Mouse (Mus musculus): ENCODE data around the gene Cep131. TPM values are rescaled to one million over a fixed set of nuclear protein-coding genes. Genes with fewer than 3 reads are reported as not detected.

The Cep131 gene
- total and polyA plus RNA-seq, 3 experiments, result 6.5 to 10.7 (median 9.3) TPM

GRCm38 (mm10) chr11:120122126-120122525 lies 35.5 kb upstream of the Cep131 start:
- TF ChIP-seq CTCF (IDR thresholded peaks at IDR 0.05), result no peak
- no peak for TF ChIP-seq POLR2A (IDR thresholded peaks at IDR 0.05; ENCODE audit: insufficient read depth, low read depth, low read length)
- no peak for TF ChIP-seq EP300 (IDR thresholded peaks at IDR 0.05; ENCODE audit: insufficient read depth, low read depth, low read length)
- 84% methylated on average over 12 of the region's 12 CpGs for WGBS
- no peak overlapping the region for H3K4me3 ChIP-seq
- no peak overlapping the region for H3K27ac ChIP-seq
- H3K79me2 ChIP-seq (replicated peaks; ENCODE audit: control insufficient read depth, insufficient read depth, low read length), result no peaks in the 10 kb centered on the region; the same call in 1 of the 2 replicates
- H3K36me3 ChIP-seq (ENCODE audit: control insufficient read depth, insufficient read depth, low read length), result no peaks in the 10 kb centered on the region
- no peaks in the 10 kb centered on the region for H3K27me3 ChIP-seq (ENCODE audit: control insufficient read depth, insufficient read depth, low read length)
- no peak for DNase-seq
- intact Hi-C loops (cut with DNase I), result no loop called here
- no peaks in the 10 kb centered on the region for H3K4me1 ChIP-seq (ENCODE audit: control insufficient read depth, insufficient read depth, low read length)
- H3K9ac ChIP-seq (ENCODE audit: low read depth, low read length), result no peak overlapping the region

- Histone ChIP-seq H3K79me2 (replicated peaks; ENCODE audit: control insufficient read depth, insufficient read depth, low read length) (no peaks in the 10 kb centered on the region; the same call in 1 of the 2 replicates), H3K4me1 (ENCODE audit: control insufficient read depth, insufficient read depth, low read length) (no peaks in the 10 kb centered on the region), H3K27me3 (ENCODE audit: control insufficient read depth, insufficient read depth, low read length) (no peaks in the 10 kb centered on the region), H3K27ac (no peak overlapping the region), H3K9ac (ENCODE audit: low read depth, low read length) (no peak overlapping the region), H3K4me3 (no peak overlapping the region), H3K36me3 (ENCODE audit: control insufficient read depth, insufficient read depth, low read length) (no peaks in the 10 kb centered on the region)
- 86% methylated on average over 17 of the region's 17 CpGs for WGBS
- no peak for TF ChIP-seq EP300 (IDR thresholded peaks at IDR 0.05; ENCODE audit: insufficient read depth, low read depth, low read length)
- no peak for TF ChIP-seq POLR2A (IDR thresholded peaks at IDR 0.05; ENCODE audit: insufficient read depth, low read depth, low read length)
- peak; percentile 92 for TF ChIP-seq CTCF (IDR thresholded peaks at IDR 0.05)
- intact Hi-C loops (cut with DNase I), result no loop called here
- peak; percentile 46 to 64 for DNase-seq
Measured at GRCm38 (mm10) chr11:120120642-120121420, 34.2 kb upstream of the Cep131 start.

DNA sequence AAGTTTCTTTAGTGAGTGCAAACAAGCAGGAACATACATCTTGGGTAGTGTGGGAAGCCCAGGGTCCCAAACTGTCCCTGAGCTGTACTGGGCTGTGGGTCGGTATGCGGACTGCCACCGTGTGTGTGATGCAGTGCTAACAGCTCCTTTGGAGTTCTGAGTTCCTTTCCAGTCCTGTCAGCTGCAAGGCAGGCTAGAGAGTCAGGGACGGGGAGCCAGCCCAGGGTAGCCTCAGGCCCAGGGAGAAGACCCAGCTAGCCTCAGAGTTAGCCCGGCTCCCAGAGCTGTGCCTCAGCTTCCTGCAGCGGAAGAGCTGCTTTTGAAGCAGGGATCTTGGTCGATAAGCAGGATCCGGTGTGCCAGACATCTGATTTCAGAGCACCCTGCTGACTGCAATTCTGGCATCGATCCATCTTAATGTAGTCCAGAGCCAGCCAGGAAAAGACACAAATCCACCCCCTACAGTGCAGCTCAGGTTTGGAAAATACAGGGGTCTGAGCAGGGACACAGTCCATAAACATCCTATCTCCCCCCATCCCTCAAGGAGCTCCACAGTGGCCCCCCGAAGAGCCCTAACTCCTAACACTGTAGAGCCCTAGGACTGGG lies 33.4 kb upstream of the Cep131 start:
- Histone ChIP-seq H3K36me3 (ENCODE audit: control insufficient read depth, insufficient read depth, low read length) (no peaks in the 10 kb centered on the region), H3K27ac (no peak overlapping the region)

GRCm38 (mm10) chr11:120119108-120119507 lies 32.5 kb upstream of the Cep131 start:
- no peaks in the 10 kb centered on the region for H3K79me2 ChIP-seq (replicated peaks; ENCODE audit: control insufficient read depth, insufficient read depth, low read length)
- no peaks in the 10 kb centered on the region for H3K4me1 ChIP-seq (ENCODE audit: control insufficient read depth, insufficient read depth, low read length)
- H3K27me3 ChIP-seq (ENCODE audit: control insufficient read depth, insufficient read depth, low read length), result no peaks in the 10 kb centered on the region
- no peak overlapping the region for H3K4me3 ChIP-seq
- intact Hi-C loops (cut with DNase I), result loop anchor here (10.0 kb wide), 1 partner anchor 306 kb away; no protein-coding TSS in a partner anchor
- H3K9ac ChIP-seq (ENCODE audit: low read depth, low read length), result no peak overlapping the region
- 98% methylated on average over 7 of the region's 7 CpGs for WGBS
- DNase-seq, result no peak
- TF ChIP-seq POLR2A (IDR thresholded peaks at IDR 0.05; ENCODE audit: insufficient read depth, low read depth, low read length) (no peak), EP300 (IDR thresholded peaks at IDR 0.05; ENCODE audit: insufficient read depth, low read depth, low read length) (no peak), CTCF (IDR thresholded peaks at IDR 0.05) (no peak)
- no peaks in the 10 kb centered on the region for H3K36me3 ChIP-seq (ENCODE audit: control insufficient read depth, insufficient read depth, low read length)
- H3K27ac ChIP-seq, result no peak overlapping the region

More for the DNA sequence above, 33.4 kb upstream of the Cep131 start:
- no peaks in the 10 kb centered on the region for H3K27me3 ChIP-seq (ENCODE audit: control insufficient read depth, insufficient read depth, low read length)
- no peak overlapping the region for H3K4me3 ChIP-seq
- intact Hi-C loops (cut with DNase I), result loop anchor here (10.0 kb wide), 1 partner anchor 305 kb away; no protein-coding TSS in a partner anchor
- no peak for TF ChIP-seq CTCF (IDR thresholded peaks at IDR 0.05)
- no peak for TF ChIP-seq EP300 (IDR thresholded peaks at IDR 0.05; ENCODE audit: insufficient read depth, low read depth, low read length)
- TF ChIP-seq POLR2A (IDR thresholded peaks at IDR 0.05; ENCODE audit: insufficient read depth, low read depth, low read length), result no peak
- no peak for DNase-seq
- no peaks in the 10 kb centered on the region for H3K4me1 ChIP-seq (ENCODE audit: control insufficient read depth, insufficient read depth, low read length)
- H3K79me2 ChIP-seq (replicated peaks; ENCODE audit: control insufficient read depth, insufficient read depth, low read length), result no peaks in the 10 kb centered on the region; the same call in 1 of the 2 replicates
- H3K9ac ChIP-seq (ENCODE audit: low read depth, low read length), result no peak overlapping the region
- WGBS, result 54% methylated on average over 10 of the region's 10 CpGs

- H3K36me3 ChIP-seq (ENCODE audit: control insufficient read depth, insufficient read depth, low read length), result no peaks in the 10 kb centered on the region
- intact Hi-C loops (cut with DNase I), result loop anchor here (10.0 kb wide), 1 partner anchor 307 kb away; no protein-coding TSS in a partner anchor
- no peak overlapping the region for H3K27ac ChIP-seq
- 70% methylated on average over 2 of the region's 2 CpGs for WGBS
- TF ChIP-seq CTCF (IDR thresholded peaks at IDR 0.05) (no peak), EP300 (IDR thresholded peaks at IDR 0.05; ENCODE audit: insufficient read depth, low read depth, low read length) (no peak), POLR2A (IDR thresholded peaks at IDR 0.05; ENCODE audit: insufficient read depth, low read depth, low read length) (no peak)
- H3K4me3 ChIP-seq, result no peak overlapping the region
- H3K4me1 ChIP-seq (ENCODE audit: control insufficient read depth, insufficient read depth, low read length), result no peaks in the 10 kb centered on the region
- H3K27me3 ChIP-seq (ENCODE audit: control insufficient read depth, insufficient read depth, low read length), result no peaks in the 10 kb centered on the region
- no peak overlapping the region for H3K9ac ChIP-seq (ENCODE audit: low read depth, low read length)
- no peaks in the 10 kb centered on the region for H3K79me2 ChIP-seq (replicated peaks; ENCODE audit: control insufficient read depth, insufficient read depth, low read length)
- no peak for DNase-seq
Measured at GRCm38 (mm10) chr11:120117626-120118025, 31.0 kb upstream of the Cep131 start.

Measured in heart, adult 2 months (tissue).